Mouse (Mus musculus) CH12.LX (cell line): Measurements from ENCODE around the gene Agap1. TPM values are rescaled to one million over a fixed set of nuclear protein-coding genes. Genes with fewer than 3 reads are reported as not detected.

Source experiments
- DNase-seq: peaks from one replicate; pipeline ENCODE4 v3.0.0-alpha.2; 2013; ENCODE audit errors: extremely low read depth
- H3K27ac ChIP-seq: 2 replicates; pipeline ENCODE4 v1.5.1; 2012; ENCODE audit warnings: low read depth, mild to moderate bottlenecking, control low read depth, moderate library complexity; ENCODE audit not compliant: insufficient read depth
- H3K27me3 ChIP-seq: replicated peaks from 2 replicates; pipeline ENCODE3; 2012; ENCODE audit warnings: inconsistent platforms
- H3K36me3 ChIP-seq, 2 experiments: replicated peaks in 1 of 2; 2 replicates each; pipeline versions ENCODE3 to v1.6.1; 2012; ENCODE audit warnings: inconsistent platforms in 1 of 2, low read length in 1 of 2, mild to moderate bottlenecking in 1 of 2, mixed read lengths in 1 of 2, moderate library complexity in 1 of 2; ENCODE audit not compliant: control insufficient read depth in 1 of 2, insufficient read depth in 1 of 2
- H3K4me1 ChIP-seq, 2 experiments: 2 replicates each; pipeline ENCODE4 v1.6.1; 2012; ENCODE audit warnings: inconsistent platforms in 1 of 2, moderate library complexity in 1 of 2; ENCODE audit not compliant: insufficient read depth in 2 of 2, control insufficient read depth in 1 of 2
- H3K4me2 ChIP-seq: 2 replicates; pipeline ENCODE4 v1.6.1; 2012; ENCODE audit warnings: low read depth, mild to moderate bottlenecking, control low read depth; ENCODE audit not compliant: poor library complexity, insufficient read depth, severe bottlenecking
- H3K4me3 ChIP-seq, 3 experiments: fragments of 150-350 bp in 1 of 3; sonication (generic) in 1 of 3; replicated peaks in 1 of 3; 2 replicates each; pipeline versions ENCODE3 to v1.5.1; 2011 to 2012; ENCODE audit warnings: low read depth in 2 of 3, low read length in 2 of 3, mild to moderate bottlenecking in 2 of 3, moderate library complexity in 2 of 3, control low read depth in 1 of 3, improper control_type of control experiment in 1 of 3, inconsistent platforms in 1 of 3, mixed read lengths in 1 of 3; ENCODE audit not compliant: poor library complexity in 1 of 3
- H3K79me2 ChIP-seq: replicated peaks from 2 replicates; pipeline ENCODE4 v1.6.1; 2012; ENCODE audit warnings: mild to moderate bottlenecking, moderate library complexity; ENCODE audit not compliant: control insufficient read depth, poor library complexity, insufficient read depth, severe bottlenecking; ENCODE audit errors: extremely low read depth
- H3K9ac ChIP-seq: 2 replicates; pipeline ENCODE4 v1.6.1; 2012; ENCODE audit warnings: low read depth, mild to moderate bottlenecking, control low read depth, moderate library complexity; ENCODE audit not compliant: insufficient read depth
- H3K9me3 ChIP-seq: replicated peaks from 2 replicates; pipeline ENCODE3; 2012; ENCODE audit warnings: low read length, inconsistent platforms, mixed read lengths
- EP300 ChIP-seq: IDR thresholded peaks from 2 replicates; pipeline ENCODE4 v1.6.1; 2011; ENCODE audit warnings: low read length, improper control_type of control experiment
- HCFC1 ChIP-seq: IDR thresholded peaks from 2 replicates; pipeline ENCODE4 v1.6.1; 2012; ENCODE audit warnings: low read depth, mild to moderate bottlenecking, inconsistent platforms, low read length, improper control_type of control experiment
- IRF4 ChIP-seq: IDR thresholded peaks from 2 replicates; pipeline ENCODE4 v1.6.1; 2014; ENCODE audit warnings: low read depth, mild to moderate bottlenecking, inconsistent platforms, low read length, improper control_type of control experiment
- JUN ChIP-seq: IDR thresholded peaks from 2 replicates; pipeline ENCODE4 v1.6.1; 2011; ENCODE audit warnings: low read depth, mild to moderate bottlenecking, low read length, improper control_type of control experiment, moderate library complexity; ENCODE audit not compliant: insufficient read depth
- KAT2A ChIP-seq: IDR thresholded peaks from 2 replicates; pipeline ENCODE4 v1.6.1; 2012; ENCODE audit warnings: low read length, improper control_type of control experiment, inconsistent platforms; ENCODE audit not compliant: insufficient replicate concordance
- MAX ChIP-seq: IDR thresholded peaks from 2 replicates; pipeline ENCODE4 v1.6.1; 2011; ENCODE audit warnings: low read length, improper control_type of control experiment
- MAZ ChIP-seq: IDR thresholded peaks from 2 replicates; pipeline ENCODE4 v1.6.1; 2012; ENCODE audit warnings: low read depth, mild to moderate bottlenecking, inconsistent platforms, low read length, improper control_type of control experiment, moderate library complexity
- MXI1 ChIP-seq: IDR thresholded peaks from 2 replicates; pipeline ENCODE4 v1.6.1; 2011; ENCODE audit warnings: mild to moderate bottlenecking, low read depth, low read length, improper control_type of control experiment
- MYC ChIP-seq: IDR thresholded peaks from 2 replicates; pipeline ENCODE4 v1.6.1; 2011; ENCODE audit warnings: low read depth, mild to moderate bottlenecking, improper control_type of control experiment, low read length
- NELFE ChIP-seq: IDR thresholded peaks from 2 replicates; pipeline ENCODE4 v1.6.1; 2011; ENCODE audit warnings: low read depth, low read length, improper control_type of control experiment
- NRF1 ChIP-seq: IDR thresholded peaks from 2 replicates; pipeline ENCODE4 v1.6.1; 2014; ENCODE audit warnings: low read depth, mild to moderate bottlenecking, inconsistent platforms, low read length, improper control_type of control experiment, moderate library complexity
- POLR2A ChIP-seq: IDR thresholded peaks from 2 replicates; pipeline ENCODE4 v1.6.1; 2011; ENCODE audit warnings: low read depth, mild to moderate bottlenecking, improper control_type of control experiment, low read length
- POLR2AphosphoS2 ChIP-seq: IDR thresholded peaks from 2 replicates; pipeline ENCODE4 v1.6.1; 2011; ENCODE audit warnings: low read depth, low read length, improper control_type of control experiment
- RCOR1 ChIP-seq: conservative IDR thresholded peaks from 2 replicates; pipeline ENCODE4 v1.6.1; 2012; ENCODE audit warnings: low read depth, mild to moderate bottlenecking, inconsistent platforms, low read length, improper control_type of control experiment
- TBP ChIP-seq: conservative IDR thresholded peaks from 2 replicates; pipeline ENCODE4 v1.6.1; 2011; ENCODE audit warnings: low read depth, low read length, improper control_type of control experiment
- TCF12 ChIP-seq: IDR thresholded peaks from 2 replicates; pipeline ENCODE4 v1.6.1; 2014; ENCODE audit warnings: low read depth, mild to moderate bottlenecking, inconsistent platforms, low read length, improper control_type of control experiment
- USF1 ChIP-seq: IDR thresholded peaks from 2 replicates; pipeline ENCODE4 v1.6.1; 2014; ENCODE audit warnings: low read depth, mild to moderate bottlenecking, inconsistent platforms, low read length, improper control_type of control experiment
- USF2 ChIP-seq: conservative IDR thresholded peaks from 2 replicates; pipeline ENCODE4 v1.6.1; 2011; ENCODE audit warnings: low read depth, low read length, improper control_type of control experiment
- ZKSCAN1 ChIP-seq: IDR thresholded peaks from 2 replicates; pipeline ENCODE4 v1.6.1; 2012; ENCODE audit warnings: low read depth, inconsistent platforms, low read length, improper control_type of control experiment, borderline replicate concordance
- ZNF384 ChIP-seq: IDR thresholded peaks from 2 replicates; pipeline ENCODE4 v1.6.1; 2012; ENCODE audit warnings: low read depth, low read length, improper control_type of control experiment, inconsistent platforms
- dilution Hi-C: fragments of 300-500 bp; cut with MboI; formaldehyde crosslinking; loops from 2 replicates; pipeline ENCODE4 v1.14.3; 2020; ENCODE audit warnings: low sequenced_read_pairs; ENCODE audit not compliant: extremely low pct_unique_long_range_greater_than_20kb, extremely low pct_ligation_motif_present
- in situ Hi-C: fragments of 300-500 bp; cut with MboI; formaldehyde crosslinking; loops from 3 replicates; pipeline ENCODE4 v1.14.3; 2019; ENCODE audit warnings: low sequenced_read_pairs, low pct_ligation_motif_present, low pct_unique_long_range_greater_than_20kb, mixed read lengths
- polyA plus RNA-seq: library from polyadenylated mRNA; unstranded; fragments of >175 nt; gene quantifications from 2 replicates; pipeline ENCODE4 v1.2.1, GENCODE M21; 2012; ENCODE audit warnings: low read depth; ENCODE audit not compliant: insufficient read length
- total RNA-seq, 2 experiments: library from RNA; depleted of rRNA; stranded (reverse); fragments of 300-350 nt in 1 of 2; fragments of >200 nt in 1 of 2; gene quantifications; 2 replicates each; pipeline ENCODE4 v1.2.3; 2012 to 2014

The Agap1 gene
- total and polyA plus RNA-seq, 3 experiments: not detected

- DNase-seq: no peak
- no peaks in the 10 kb centered on the region for H3K36me3 ChIP-seq
- peaks cover 81% of the 10 kb centered on the region for H3K9me3 ChIP-seq
- H3K4me1 ChIP-seq: no peaks in the 10 kb centered on the region
- no peak overlapping the region for H3K4me3 ChIP-seq
- no peaks in the 10 kb centered on the region for H3K79me2 ChIP-seq
- no peak overlapping the region for H3K27ac ChIP-seq
- H3K27me3 ChIP-seq: no peaks in the 10 kb centered on the region
- dilution Hi-C loops (no loop called here), in situ Hi-C loops (no loop called here)
- no peak overlapping the region for H3K9ac ChIP-seq
- TF ChIP-seq KAT2A: no peak
- TF ChIP-seq MXI1: no peak
- no peak for TF ChIP-seq MYC
- TF ChIP-seq TCF12: no peak
- TF ChIP-seq HCFC1: no peak
- TF ChIP-seq ZKSCAN1: no peak
- TF ChIP-seq NRF1: no peak
- TF ChIP-seq USF1: no peak
- TF ChIP-seq POLR2A: no peak
- no peak for TF ChIP-seq MAZ
- no peak for TF ChIP-seq RCOR1
- TF ChIP-seq ZNF384: no peak
- TF ChIP-seq IRF4: no peak
- no peak for TF ChIP-seq MAX
- no peak for TF ChIP-seq JUN
- TF ChIP-seq POLR2AphosphoS2: no peak
- no peak for TF ChIP-seq NELFE
- no peak for TF ChIP-seq EP300
- H3K4me2 ChIP-seq: no peak overlapping the region
These were observed 298.1 kb downstream of the Agap1 start for GRCm38 (mm10) chr1:89752659-89753058.

DNA sequence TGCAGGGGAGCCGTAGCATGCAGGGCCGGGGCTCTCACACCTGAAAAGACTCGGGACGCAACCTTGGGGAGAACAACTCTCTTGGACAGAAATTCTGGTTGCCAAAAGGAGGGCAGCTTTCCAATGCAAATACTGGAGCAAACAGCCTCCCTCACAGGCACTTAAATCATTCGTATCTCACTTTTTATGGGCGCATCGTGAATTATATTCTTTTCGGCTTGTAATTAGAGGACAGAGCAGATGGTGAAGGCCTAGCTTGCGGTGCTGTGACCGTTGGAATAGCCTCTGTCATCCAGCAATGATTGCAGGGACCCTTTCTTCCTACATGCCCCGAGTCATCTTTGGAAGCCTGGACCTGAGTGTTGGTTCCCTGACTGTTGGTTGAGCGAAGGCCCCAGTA is 300.8 kb downstream of the Agap1 start:
- no peak for DNase-seq
- H3K4me3 ChIP-seq: no peak overlapping the region
- H3K4me2 ChIP-seq: no peak overlapping the region
- no peaks in the 10 kb centered on the region for H3K27me3 ChIP-seq
- dilution Hi-C loops: no loop called here
- H3K79me2 ChIP-seq: no peaks in the 10 kb centered on the region
- H3K9ac ChIP-seq: no peak overlapping the region
- no peaks in the 10 kb centered on the region for H3K4me1 ChIP-seq
- TF ChIP-seq JUN: no peak
- TF ChIP-seq TBP: no peak
- TF ChIP-seq USF2: no peak
- TF ChIP-seq, all 38 proteins: peak for 0
- Histone ChIP-seq H3K36me3 (no peaks in the 10 kb centered on the region), H3K27ac (no peak overlapping the region), H3K9me3 (peaks cover 77% of the 10 kb centered on the region)
- in situ Hi-C loops: no loop called here
